ENCODE assay signal across 8 mouse cellular contexts in genomic region chr13:44055573-44056491, GRCm38 (mm10).
DNase-seq lines count a peak whose midpoint lies in the region; TF ChIP-seq lines count a peak whose summit lies in the region.

No protein-coding gene starts in this region.

- no peak for TF ChIP-seq CTCF in kidney, adult 2 months (conservative IDR thresholded peaks at IDR 0.05; ENCODE audit: insufficient read depth, insufficient read length, low read depth, low read length)

- H3K36me3 ChIP-seq in kidney, adult 2 months (ENCODE audit: control insufficient read depth, insufficient read depth, low read length), result no peaks in the 10 kb centered on the region
- no peaks in the 10 kb centered on the region for H3K36me3 ChIP-seq in midbrain, embryonic 10.5 days

- WGBS in kidney, adult 2 months, result 11% methylated on average over 20 of the region's 20 CpGs
- WGBS in midbrain, embryonic 10.5 days, result 53% methylated on average over 20 of the region's 20 CpGs

- peaks cover 12% of the 10 kb centered on the region for H3K4me1 ChIP-seq in kidney, adult 2 months (ENCODE audit: control insufficient read depth, insufficient read depth, low read length)
- peaks cover 31% of the 10 kb centered on the region for H3K4me1 ChIP-seq in midbrain, embryonic 10.5 days

- H3K9me3 ChIP-seq in midbrain, embryonic 10.5 days (replicated peaks), result no peaks in the 10 kb centered on the region

- no peak for TF ChIP-seq POLR2A in kidney, adult 2 months (IDR thresholded peaks at IDR 0.05; ENCODE audit: low read depth, low read length)

- no peaks in the 10 kb centered on the region for H3K27me3 ChIP-seq in kidney, adult 2 months (replicated peaks; ENCODE audit: control insufficient read depth, insufficient read depth, low read length)
- H3K27me3 ChIP-seq in midbrain, embryonic 10.5 days (ENCODE audit: low read depth, poor library complexity, severe bottlenecking), result peaks cover 75% of the 10 kb centered on the region

- peak; percentile 19 to 64 for DNase-seq in adrenal gland, adult (ENCODE audit: inconsistent age in 2 of 2, low spot score in 1 of 2)
- DNase-seq in adrenal gland, postnatal 14 days, result no peak
- DNase-seq in R1 (ENCODE audit: low read depth, low spot score) (peak; percentile 34), MN1 (ENCODE audit: low spot score) (no peak)
- peak; percentile 27 for DNase-seq in forelimb bud, embryonic 11.5 days (ENCODE audit: low read depth, low spot score)
- peak; percentile 91 for DNase-seq in kidney, adult 2 months
- DNase-seq in midbrain, embryonic 10.5 days (ENCODE audit: low spot score), result no peak
- no peak for DNase-seq in ovary, adult 18-20 months (ENCODE audit: low spot score)

- H3K4me3 ChIP-seq in kidney, adult 2 months (ENCODE audit: insufficient read depth, low read depth, low read length), result peak overlapping the region; percentile 38; the same call in 1 of the 2 replicates
- 0 out of 2 replicates have a peak overlapping the region, but pooled peaks have one; percentile 18 for H3K4me3 ChIP-seq in midbrain, embryonic 10.5 days

- H3K27ac ChIP-seq in kidney, adult 2 months (ENCODE audit: insufficient read depth, low read depth, low read length), result peak overlapping the region; percentile 91
- H3K27ac ChIP-seq in midbrain, embryonic 10.5 days (replicated peaks), result peak overlapping the region; percentile 9; the same call in 1 of the 2 replicates

Comparison
In these comparisons a context has a peak if more than half of its experiments do, and no peak if none do; other contexts are left out.
1. DNase-seq: peak in adrenal gland, adult (2 of 2), R1 (single experiment), forelimb bud, embryonic 11.5 days (single experiment) and kidney, adult 2 months (single experiment); none in adrenal gland, postnatal 14 days (single experiment), midbrain, embryonic 10.5 days (single experiment), MN1 (single experiment) and ovary, adult 18-20 months (single experiment).